Mouse (Mus musculus): ENCODE measurements around the gene Elof1. TPM values are rescaled to one million over a fixed set of nuclear protein-coding genes. Genes with fewer than 3 reads are reported as not detected.
"Not testable (repeated sequence)": the region's sequence is repeated elsewhere in the genome, so short reads cannot be mapped to it uniquely, and the experiment has no call there.

Gene Elof1
- polyA plus RNA-seq, 1 experiment from 2014 or later = 185 TPM

- Histone ChIP-seq H3K4me3 (no peak overlapping the region), H3K4me2 (replicated peaks) (no peak overlapping the region), H3K27me3 (0 out of 2 replicates have a peak, but pooled peaks cover 3% of the 10 kb centered on the region), H3K9ac (no peak overlapping the region), H3K9me3 (no peaks in the 10 kb centered on the region), H3K36me3 (0 out of 2 replicates have a peak, but pooled peaks cover 5% of the 10 kb centered on the region), H3K4me1 (peaks cover 8% of the 10 kb centered on the region), H3K27ac (no peak overlapping the region)
- ATAC-seq (ENCODE audit: insufficient number of reproducible peaks, insufficient read depth, low FRiP score, low TSS enrichment) = no peak
- WGBS = 91% methylated on average over 3 of the region's 3 CpGs
Observed at GRCm38 (mm10) chr9:22153810-22154209, 36.8 kb upstream of the Elof1 start.

GRCm38 (mm10) chr9:22150946-22151345 lies 34.0 kb upstream of the Elof1 start:
- Histone ChIP-seq H3K36me3 (no peaks in the 10 kb centered on the region), H3K27me3 (no peaks in the 10 kb centered on the region), H3K4me3 (no peak overlapping the region)

GRCm38 (mm10) chr9:22150249-22150693 lies 33.3 kb upstream of the Elof1 start:
- H3K27ac ChIP-seq; H3K4me1 ChIP-seq; ATAC-seq (ENCODE audit: insufficient number of reproducible peaks, insufficient read depth, low FRiP score, low TSS enrichment); H3K27me3 ChIP-seq; H3K4me3 ChIP-seq; H3K4me2 ChIP-seq (replicated peaks); H3K36me3 ChIP-seq; H3K9ac ChIP-seq; H3K9me3 ChIP-seq: not testable (repeated sequence)
- WGBS = 79% methylated on average over 7 of the region's 7 CpGs

More at GRCm38 (mm10) chr9:22150946-22151345, 34.0 kb upstream of the Elof1 start:
- Histone ChIP-seq H3K9me3 (no peaks in the 10 kb centered on the region), H3K4me1 (no peaks in the 10 kb centered on the region; the same call in 1 of the 2 replicates), H3K27ac (no peak overlapping the region), H3K9ac (no peak overlapping the region), H3K4me2 (replicated peaks) (no peak overlapping the region)
- ATAC-seq (ENCODE audit: insufficient number of reproducible peaks, insufficient read depth, low FRiP score, low TSS enrichment) = no peak
- WGBS = 86% methylated on average over 2 of the region's 2 CpGs

- H3K9ac ChIP-seq = no peak overlapping the region
- H3K36me3 ChIP-seq = no peaks in the 10 kb centered on the region
- no peaks in the 10 kb centered on the region for H3K4me1 ChIP-seq
- H3K4me2 ChIP-seq (replicated peaks) = no peak overlapping the region
- WGBS = 81% methylated on average over 20 of the region's 20 CpGs
- no peak for ATAC-seq (ENCODE audit: insufficient number of reproducible peaks, insufficient read depth, low FRiP score, low TSS enrichment)
- no peak overlapping the region for H3K4me3 ChIP-seq
- H3K9me3 ChIP-seq = no peaks in the 10 kb centered on the region
- no peaks in the 10 kb centered on the region for H3K27me3 ChIP-seq
- no peak overlapping the region for H3K27ac ChIP-seq
Observed at GRCm38 (mm10) chr9:22149426-22150248, 32.7 kb upstream of the Elof1 start.

GRCm38 (mm10) chr9:22144304-22144965 lies 27.5 kb upstream of the Elof1 start:
- Histone ChIP-seq H3K4me3 (no peak overlapping the region), H3K9ac (no peak overlapping the region), H3K27me3 (no peaks in the 10 kb centered on the region), H3K27ac (no peak overlapping the region), H3K9me3 (no peaks in the 10 kb centered on the region), H3K4me2 (replicated peaks) (no peak overlapping the region), H3K36me3 (no peaks in the 10 kb centered on the region), H3K4me1 (no peaks in the 10 kb centered on the region)
- ATAC-seq (ENCODE audit: insufficient number of reproducible peaks, insufficient read depth, low FRiP score, low TSS enrichment) = no peak
- WGBS = 81% methylated on average over 8 of the region's 8 CpGs

GRCm38 (mm10) chr9:22143108-22144037 lies 26.4 kb upstream of the Elof1 start:
- no peaks in the 10 kb centered on the region for H3K27me3 ChIP-seq
- no peaks in the 10 kb centered on the region for H3K4me1 ChIP-seq
- no peak overlapping the region for H3K4me3 ChIP-seq
- WGBS = 55% methylated on average over 17 of the region's 17 CpGs
- no peak overlapping the region for H3K27ac ChIP-seq
- H3K9ac ChIP-seq = no peak overlapping the region
- no peaks in the 10 kb centered on the region for H3K36me3 ChIP-seq
- H3K9me3 ChIP-seq = no peaks in the 10 kb centered on the region
- H3K4me2 ChIP-seq (replicated peaks) = no peak overlapping the region
- no peak for ATAC-seq (ENCODE audit: insufficient number of reproducible peaks, insufficient read depth, low FRiP score, low TSS enrichment)

GRCm38 (mm10) chr9:22139746-22140145 lies 22.8 kb upstream of the Elof1 start:
- 0 out of 2 replicates have a peak, but pooled peaks cover 10% of the 10 kb centered on the region for H3K27me3 ChIP-seq
- H3K9me3 ChIP-seq = no peaks in the 10 kb centered on the region
- ATAC-seq (ENCODE audit: insufficient number of reproducible peaks, insufficient read depth, low FRiP score, low TSS enrichment) = no peak
- WGBS = 85% methylated on average over 5 of the region's 5 CpGs
- no peak overlapping the region for H3K27ac ChIP-seq
- H3K36me3 ChIP-seq = no peaks in the 10 kb centered on the region
- H3K9ac ChIP-seq = no peak overlapping the region
- H3K4me3 ChIP-seq = no peak overlapping the region
- H3K4me1 ChIP-seq = 0 out of 2 replicates have a peak, but pooled peaks cover 2% of the 10 kb centered on the region
- H3K4me2 ChIP-seq (replicated peaks) = no peak overlapping the region

GRCm38 (mm10) chr9:22138480-22138879 lies 21.5 kb upstream of the Elof1 start:
- no peak overlapping the region for H3K4me3 ChIP-seq
- 0 out of 2 replicates have a peak, but pooled peaks cover 10% of the 10 kb centered on the region for H3K27me3 ChIP-seq
- ATAC-seq (ENCODE audit: insufficient number of reproducible peaks, insufficient read depth, low FRiP score, low TSS enrichment) = no peak
- no peaks in the 10 kb centered on the region for H3K36me3 ChIP-seq
- H3K27ac ChIP-seq = no peak overlapping the region
- WGBS = 29% methylated on average over 2 of the region's 2 CpGs
- 0 out of 2 replicates have a peak, but pooled peaks cover 2% of the 10 kb centered on the region for H3K4me1 ChIP-seq
- H3K9ac ChIP-seq = no peak overlapping the region
- no peak overlapping the region for H3K4me2 ChIP-seq (replicated peaks)
- no peaks in the 10 kb centered on the region for H3K9me3 ChIP-seq

- peaks cover 16% of the 10 kb centered on the region for H3K27me3 ChIP-seq
- H3K9me3 ChIP-seq = no peaks in the 10 kb centered on the region
- H3K4me3 ChIP-seq = no peak overlapping the region
- H3K27ac ChIP-seq = no peak overlapping the region
- 12% methylated on average over 21 of the region's 23 CpGs for WGBS
- H3K4me2 ChIP-seq (replicated peaks) = no peak overlapping the region
- peaks cover 3% of the 10 kb centered on the region; the same call in 1 of the 2 replicates for H3K4me1 ChIP-seq
- H3K9ac ChIP-seq = no peak overlapping the region
- ATAC-seq (ENCODE audit: insufficient number of reproducible peaks, insufficient read depth, low FRiP score, low TSS enrichment) = no peak
- no peaks in the 10 kb centered on the region for H3K36me3 ChIP-seq
Observed at GRCm38 (mm10) chr9:22136765-22137547, 20.0 kb upstream of the Elof1 start.

- H3K27me3 ChIP-seq = peaks cover 25% of the 10 kb centered on the region
Observed at GRCm38 (mm10) chr9:22135644-22136390, 18.8 kb upstream of the Elof1 start, which contains the start of gene Acp5. Gene Acp5 (minus strand): TSS chr9:22135711.

More at GRCm38 (mm10) chr9:22135644-22136390, 18.8 kb upstream of the Elof1 start, which contains the start of gene Acp5:
- Histone ChIP-seq H3K4me3 (no peak within 1 kb of the TSS), H3K9ac (no peak within 1 kb of the TSS), H3K4me2 (replicated peaks) (no peak within 1 kb of the TSS), H3K36me3 (no peaks in the 10 kb centered on the region), H3K27ac (no peak within 1 kb of the TSS), H3K4me1 (peaks cover 12% of the 10 kb centered on the region; the same call in 1 of the 2 replicates), H3K9me3 (no peaks in the 10 kb centered on the region)
- ATAC-seq (ENCODE audit: insufficient number of reproducible peaks, insufficient read depth, low FRiP score, low TSS enrichment) = no peak
- WGBS = 71% methylated on average over 7 of the region's 7 CpGs

All from embryonic facial prominence, embryonic 12.5 days (tissue).